Mouse (Mus musculus): ENCODE data around the gene Poglut1. TPM values are rescaled to one million over a fixed set of nuclear protein-coding genes. Genes with fewer than 3 reads are reported as not detected.

Gene Poglut1
- polyA plus RNA-seq, 1 experiment from 2014 or later, result 30.4 TPM

DNA sequence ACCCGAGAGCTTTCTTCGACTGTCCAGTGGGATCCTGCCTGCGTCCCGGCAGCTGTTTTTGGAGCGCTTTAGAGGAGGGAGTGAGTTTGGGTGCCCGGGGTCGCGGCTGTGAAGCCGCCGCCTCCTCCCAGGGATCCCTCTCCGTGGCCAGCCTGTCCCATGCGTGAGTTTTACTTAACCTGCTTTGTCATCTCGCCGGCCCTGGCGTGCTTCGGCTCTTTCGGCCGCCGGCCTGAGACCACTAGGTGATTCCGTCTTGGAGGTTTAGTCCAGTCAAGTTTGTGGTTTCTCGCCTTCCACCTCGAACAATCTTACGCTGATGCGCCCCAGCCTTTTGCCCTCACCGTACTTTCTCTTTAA, 12.9 kb upstream of the Poglut1 start:
- Histone ChIP-seq H3K36me3 (ENCODE audit: control insufficient read depth, insufficient read depth, low read length) (peaks cover 28% of the 10 kb centered on the region), H3K4me2 (ENCODE audit: low read length) (peak overlapping the region; percentile 82), H3K27me3 (ENCODE audit: control insufficient read depth, insufficient read depth, low read length) (no peaks in the 10 kb centered on the region; the same call in 1 of the 2 replicates), H3K9me3 (ENCODE audit: control insufficient read depth, low read length) (no peaks in the 10 kb centered on the region), H3K4me1 (ENCODE audit: control insufficient read depth in 2 of 2, insufficient read depth in 2 of 2, low read length in 2 of 2) (peaks cover 2 to 9% of the 10 kb centered on the region in 2 experiments; a peak in 2 of 4 replicates), H3K4me3 (ENCODE audit: control insufficient read depth in 1 of 2, insufficient read depth in 1 of 2, low read depth in 1 of 2, low read length in 2 of 2) (peak overlapping the region; percentile 92 to 94), H3K27ac (replicated peaks in 1 of 2; ENCODE audit: control insufficient read depth in 1 of 2, insufficient read depth in 1 of 2, low read depth in 2 of 2, low read length in 2 of 2) (peak overlapping the region; percentile 76 to 84), H3K9ac (ENCODE audit: low read length) (peak overlapping the region; percentile 88)
- ATAC-seq (ENCODE audit: insufficient number of reproducible peaks, insufficient read depth, low FRiP score, low read depth), result peak; percentile 62; the same call in 1 of the 2 replicates
- 0% methylated on average over 25 of the region's 25 CpGs for WGBS

DNA sequence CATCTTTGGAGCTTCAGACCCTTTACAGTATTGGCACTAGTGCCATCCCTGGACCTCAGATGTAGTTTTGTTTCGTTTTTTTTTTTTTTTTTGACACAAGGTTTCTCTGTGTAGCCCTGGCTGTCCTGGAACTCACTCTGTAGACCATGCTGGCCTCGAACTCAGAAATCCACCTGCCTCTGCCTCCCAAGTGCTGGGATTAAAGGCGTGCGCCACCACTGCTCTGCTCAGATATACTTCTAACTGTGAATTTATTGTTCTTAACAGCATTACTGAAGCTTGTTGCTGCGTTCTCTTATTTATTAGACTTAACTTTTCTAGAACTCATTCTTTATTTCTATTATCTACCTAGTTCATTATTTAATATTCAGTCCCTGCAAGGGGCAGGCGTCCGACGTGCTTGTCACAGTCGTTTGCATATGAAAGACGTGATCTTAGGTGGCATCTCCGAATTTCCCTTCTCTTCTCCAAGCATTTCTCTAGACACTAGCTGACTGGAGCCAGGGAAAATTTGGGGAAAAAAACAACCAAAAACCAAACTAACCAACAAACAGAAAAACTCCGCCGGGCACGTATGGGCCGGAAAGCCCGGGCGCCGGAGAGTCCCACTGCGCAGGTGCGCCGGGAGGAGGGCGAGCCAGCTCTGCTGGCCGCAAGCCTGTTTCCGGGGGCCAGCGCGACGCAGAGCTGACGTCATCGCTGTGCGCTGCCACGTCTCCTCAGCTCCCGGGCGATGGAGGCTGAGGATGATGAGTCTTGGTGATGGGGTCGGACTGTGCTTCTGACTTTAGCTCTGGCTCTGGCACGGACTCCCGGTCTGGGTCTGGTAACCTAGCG, 12.3 kb upstream of the Poglut1 start:
- peak; percentile 92 for ATAC-seq (ENCODE audit: insufficient number of reproducible peaks, insufficient read depth, low FRiP score, low read depth)
- 6% methylated on average over 37 of the region's 37 CpGs for WGBS

DNA sequence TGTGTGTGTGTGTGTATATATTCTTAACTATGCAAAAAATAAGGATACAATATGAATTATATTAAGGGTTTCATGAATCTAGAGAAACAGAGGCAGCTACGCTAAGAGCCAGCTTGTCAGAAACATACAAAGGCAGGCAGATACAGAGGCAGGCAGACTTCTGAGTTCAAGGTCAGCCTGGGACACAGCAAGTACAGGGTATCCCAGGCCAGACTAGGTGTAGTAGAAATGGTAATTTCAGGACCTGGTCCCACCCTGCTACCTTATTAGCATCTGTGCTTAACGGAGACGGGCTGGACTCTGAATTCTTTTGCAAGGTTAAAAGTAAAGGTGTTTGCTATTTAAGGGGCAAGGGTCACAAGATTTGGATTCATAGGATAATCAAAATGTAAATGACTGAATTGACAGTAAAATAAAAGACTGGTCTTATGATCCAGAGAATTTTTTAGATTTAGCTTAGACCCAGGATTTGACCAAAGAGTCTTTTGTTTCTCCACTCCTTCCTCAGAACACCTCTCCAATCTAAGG, 8.2 kb upstream of the Poglut1 start, which contains the start of gene Tmem39a:
TSS of gene Tmem39a (plus strand) at position 478 of the 528 bp plus-strand sequence.
- H3K4me3 ChIP-seq (ENCODE audit: control insufficient read depth in 1 of 2, insufficient read depth in 1 of 2, low read depth in 1 of 2, low read length in 2 of 2), result no peak within 1 kb of the TSS
- H3K36me3 ChIP-seq (ENCODE audit: control insufficient read depth, insufficient read depth, low read length), result no peaks in the 10 kb centered on the region
- H3K4me2 ChIP-seq (ENCODE audit: low read length), result no peak within 1 kb of the TSS
- 68% methylated on average over 3 of the region's 3 CpGs for WGBS
- no peak within 1 kb of the TSS for H3K9ac ChIP-seq (ENCODE audit: low read length)
- H3K27ac ChIP-seq (replicated peaks in 1 of 2; ENCODE audit: control insufficient read depth in 1 of 2, insufficient read depth in 1 of 2, low read depth in 2 of 2, low read length in 2 of 2), result no peak within 1 kb of the TSS
- H3K9me3 ChIP-seq (ENCODE audit: control insufficient read depth, low read length), result no peaks in the 10 kb centered on the region
- H3K27me3 ChIP-seq (ENCODE audit: control insufficient read depth, insufficient read depth, low read length), result peaks cover 3% of the 10 kb centered on the region; the same call in 1 of the 2 replicates
- H3K4me1 ChIP-seq (ENCODE audit: control insufficient read depth in 2 of 2, insufficient read depth in 2 of 2, low read length in 2 of 2), result peaks cover 0 to under 1% of the 10 kb centered on the region in 2 experiments; a peak in 1 of 4 replicates
- ATAC-seq (ENCODE audit: insufficient number of reproducible peaks, insufficient read depth, low FRiP score, low read depth), result no peak

More for the DNA sequence above, 12.3 kb upstream of the Poglut1 start:
- peaks cover 23% of the 10 kb centered on the region for H3K36me3 ChIP-seq (ENCODE audit: control insufficient read depth, insufficient read depth, low read length)
- H3K9me3 ChIP-seq (ENCODE audit: control insufficient read depth, low read length), result no peaks in the 10 kb centered on the region
- H3K27ac ChIP-seq (replicated peaks in 1 of 2; ENCODE audit: control insufficient read depth in 1 of 2, insufficient read depth in 1 of 2, low read depth in 2 of 2, low read length in 2 of 2), result peak overlapping the region; percentile 76 to 84
- H3K9ac ChIP-seq (ENCODE audit: low read length), result peak overlapping the region; percentile 88
- H3K4me3 ChIP-seq (ENCODE audit: control insufficient read depth in 1 of 2, insufficient read depth in 1 of 2, low read depth in 1 of 2, low read length in 2 of 2), result peak overlapping the region; percentile 92 to 94
- H3K27me3 ChIP-seq (ENCODE audit: control insufficient read depth, insufficient read depth, low read length), result no peaks in the 10 kb centered on the region; the same call in 1 of the 2 replicates
- peaks cover 2 to 9% of the 10 kb centered on the region in 2 experiments; a peak in 2 of 4 replicates for H3K4me1 ChIP-seq (ENCODE audit: control insufficient read depth in 2 of 2, insufficient read depth in 2 of 2, low read length in 2 of 2)
- peak overlapping the region; percentile 82 for H3K4me2 ChIP-seq (ENCODE audit: low read length)

DNA sequence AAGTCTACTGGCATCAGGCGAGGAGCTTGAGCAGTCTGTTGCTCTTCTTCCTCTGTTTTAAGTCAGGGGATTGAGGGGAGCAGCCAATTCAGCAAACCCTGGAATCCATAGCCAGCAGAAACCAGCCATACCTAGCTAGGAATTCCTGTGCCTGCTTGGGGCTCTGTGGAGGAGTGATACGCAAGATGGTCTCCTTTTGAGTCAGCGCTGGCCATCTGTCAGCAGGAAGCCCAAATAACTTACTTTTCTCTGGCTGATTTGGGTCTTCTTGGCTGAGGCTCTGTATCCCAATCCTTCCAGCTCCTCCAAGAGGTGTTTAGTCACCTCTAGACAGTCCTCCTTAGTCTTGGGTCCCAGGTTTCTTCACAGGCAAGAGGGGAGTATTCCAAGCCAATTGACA, 5.9 kb upstream of the Poglut1 start:
- Histone ChIP-seq H3K27ac (replicated peaks in 1 of 2; ENCODE audit: control insufficient read depth in 1 of 2, insufficient read depth in 1 of 2, low read depth in 2 of 2, low read length in 2 of 2) (no peak overlapping the region), H3K4me3 (ENCODE audit: control insufficient read depth in 1 of 2, insufficient read depth in 1 of 2, low read depth in 1 of 2, low read length in 2 of 2) (no peak overlapping the region), H3K27me3 (ENCODE audit: control insufficient read depth, insufficient read depth, low read length) (peaks cover 8% of the 10 kb centered on the region; the same call in 1 of the 2 replicates), H3K4me1 (ENCODE audit: control insufficient read depth in 2 of 2, insufficient read depth in 2 of 2, low read length in 2 of 2) (no peaks in the 10 kb centered on the region), H3K9me3 (ENCODE audit: control insufficient read depth, low read length) (no peaks in the 10 kb centered on the region), H3K4me2 (ENCODE audit: low read length) (no peak overlapping the region), H3K9ac (ENCODE audit: low read length) (no peak overlapping the region), H3K36me3 (ENCODE audit: control insufficient read depth, insufficient read depth, low read length) (no peaks in the 10 kb centered on the region)
- WGBS, result 77% methylated on average over 3 of the region's 3 CpGs
- no peak for ATAC-seq (ENCODE audit: insufficient number of reproducible peaks, insufficient read depth, low FRiP score, low read depth)

DNA sequence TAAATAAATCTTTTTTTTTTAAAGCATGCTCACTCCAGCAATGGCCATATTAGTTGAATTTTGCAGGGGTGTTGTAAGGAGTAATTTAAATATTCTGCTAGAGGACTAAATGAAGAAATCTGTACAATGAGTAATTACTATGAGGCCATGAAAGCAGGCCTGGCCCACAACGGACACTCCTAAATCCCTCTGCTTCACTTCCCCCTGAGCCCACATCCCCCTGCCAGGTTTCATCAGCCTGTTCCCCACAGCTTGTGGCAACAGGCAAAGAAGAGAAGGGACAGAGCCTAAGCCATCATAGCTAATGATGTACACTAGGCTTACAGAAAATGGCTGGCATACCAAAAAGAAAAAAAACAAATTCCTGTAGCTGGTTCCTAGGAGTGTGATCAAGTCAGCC, 2.1 kb downstream of the Poglut1 start:
- H3K9ac ChIP-seq (ENCODE audit: low read length), result no peak overlapping the region
- no peak for ATAC-seq (ENCODE audit: insufficient number of reproducible peaks, insufficient read depth, low FRiP score, low read depth)
- H3K4me1 ChIP-seq (ENCODE audit: control insufficient read depth in 2 of 2, insufficient read depth in 2 of 2, low read length in 2 of 2), result peaks cover 0 to 9% of the 10 kb centered on the region in 2 experiments; a peak in 3 of 4 replicates
- peaks cover 44% of the 10 kb centered on the region for H3K36me3 ChIP-seq (ENCODE audit: control insufficient read depth, insufficient read depth, low read length)
- no peak overlapping the region for H3K4me3 ChIP-seq (ENCODE audit: control insufficient read depth in 1 of 2, insufficient read depth in 1 of 2, low read depth in 1 of 2, low read length in 2 of 2)
- no peak overlapping the region for H3K27ac ChIP-seq (replicated peaks in 1 of 2; ENCODE audit: control insufficient read depth in 1 of 2, insufficient read depth in 1 of 2, low read depth in 2 of 2, low read length in 2 of 2)
- no peak overlapping the region for H3K4me2 ChIP-seq (ENCODE audit: low read length)
- 90% methylated on average over 1 of the region's 1 CpGs for WGBS
- H3K9me3 ChIP-seq (ENCODE audit: control insufficient read depth, low read length), result no peaks in the 10 kb centered on the region
- H3K27me3 ChIP-seq (ENCODE audit: control insufficient read depth, insufficient read depth, low read length), result 0 out of 2 replicates have a peak, but pooled peaks cover 1% of the 10 kb centered on the region

DNA sequence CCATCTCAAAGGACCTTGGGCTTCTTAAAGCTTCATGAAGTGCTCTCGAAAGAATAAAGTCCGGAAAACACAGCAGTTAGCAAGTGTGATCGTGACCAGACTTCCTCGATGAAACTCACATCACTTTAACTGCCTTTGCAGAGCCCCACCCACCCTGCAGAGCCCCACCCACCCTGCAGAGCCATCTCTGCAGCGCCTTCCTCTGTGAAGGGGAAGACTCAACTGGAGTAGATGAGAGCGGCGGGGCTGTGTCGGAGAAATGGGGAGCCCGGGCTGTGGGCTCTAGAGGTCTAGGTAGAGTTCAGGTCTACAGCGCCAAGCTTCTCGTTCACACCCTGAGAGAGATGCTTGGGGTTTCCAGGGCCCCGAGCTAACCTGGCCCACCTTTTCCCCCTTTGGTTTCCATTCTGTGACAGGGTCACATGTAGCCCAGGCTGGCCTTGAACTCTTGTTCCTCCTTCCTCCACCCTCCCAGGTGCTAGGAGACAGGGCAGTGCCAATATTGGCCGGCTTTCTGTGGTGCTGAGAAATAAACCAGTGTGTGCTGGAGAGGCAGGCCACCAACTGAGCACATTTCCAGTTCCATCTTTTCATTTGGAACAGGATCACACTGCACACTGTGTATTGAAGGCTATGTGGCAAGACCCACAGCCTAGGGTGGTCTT, 11.2 kb downstream of the Poglut1 start:
- WGBS, result 86% methylated on average over 13 of the region's 13 CpGs
- no peak overlapping the region for H3K4me3 ChIP-seq (ENCODE audit: control insufficient read depth in 1 of 2, insufficient read depth in 1 of 2, low read depth in 1 of 2, low read length in 2 of 2)
- no peaks in the 10 kb centered on the region for H3K9me3 ChIP-seq (ENCODE audit: control insufficient read depth, low read length)
- peaks cover 62% of the 10 kb centered on the region for H3K36me3 ChIP-seq (ENCODE audit: control insufficient read depth, insufficient read depth, low read length)
- H3K9ac ChIP-seq (ENCODE audit: low read length), result no peak overlapping the region
- H3K4me2 ChIP-seq (ENCODE audit: low read length), result no peak overlapping the region
- no peaks in the 10 kb centered on the region for H3K27me3 ChIP-seq (ENCODE audit: control insufficient read depth, insufficient read depth, low read length)
- ATAC-seq (ENCODE audit: insufficient number of reproducible peaks, insufficient read depth, low FRiP score, low read depth), result no peak
- no peak overlapping the region for H3K27ac ChIP-seq (replicated peaks in 1 of 2; ENCODE audit: control insufficient read depth in 1 of 2, insufficient read depth in 1 of 2, low read depth in 2 of 2, low read length in 2 of 2)
- H3K4me1 ChIP-seq (ENCODE audit: control insufficient read depth in 2 of 2, insufficient read depth in 2 of 2, low read length in 2 of 2), result no peaks in the 10 kb centered on the region

DNA sequence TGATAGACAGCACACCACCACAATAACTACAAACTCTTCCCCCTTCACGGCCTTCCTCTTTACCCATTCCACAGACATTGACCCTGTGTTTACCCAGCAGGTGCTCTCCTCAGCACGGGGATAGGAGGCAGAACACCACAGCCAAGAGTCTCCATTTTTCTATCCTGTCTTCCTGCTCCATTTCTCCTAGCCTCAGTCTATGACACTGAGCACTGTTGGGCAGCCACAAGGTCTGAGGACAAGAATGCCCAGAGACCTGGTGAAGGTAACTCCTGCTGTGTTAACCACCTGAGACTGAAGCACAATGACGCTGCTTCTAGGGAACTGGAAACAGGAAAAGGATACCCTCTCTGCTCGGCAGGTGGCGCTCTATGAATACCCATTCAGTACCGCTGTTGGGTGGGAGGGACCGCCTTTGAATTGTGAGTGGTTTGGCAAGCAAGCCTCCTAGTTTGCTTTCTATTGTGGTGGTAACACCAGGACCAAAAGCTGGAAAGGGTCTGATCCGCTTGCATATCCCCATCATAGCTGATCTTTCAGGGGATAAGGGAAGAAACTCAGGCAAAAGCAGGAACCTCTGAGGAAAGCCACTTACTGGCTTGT, 13.4 kb downstream of the Poglut1 start:
- H3K9me3 ChIP-seq (ENCODE audit: control insufficient read depth, low read length), result no peaks in the 10 kb centered on the region
- no peak overlapping the region for H3K27ac ChIP-seq (replicated peaks in 1 of 2; ENCODE audit: control insufficient read depth in 1 of 2, insufficient read depth in 1 of 2, low read depth in 2 of 2, low read length in 2 of 2)
- WGBS, result 45% methylated on average over 8 of the region's 8 CpGs
- H3K36me3 ChIP-seq (ENCODE audit: control insufficient read depth, insufficient read depth, low read length), result peaks cover 58% of the 10 kb centered on the region
- H3K27me3 ChIP-seq (ENCODE audit: control insufficient read depth, insufficient read depth, low read length), result no peaks in the 10 kb centered on the region
- no peak overlapping the region for H3K9ac ChIP-seq (ENCODE audit: low read length)
- H3K4me3 ChIP-seq (ENCODE audit: control insufficient read depth in 1 of 2, insufficient read depth in 1 of 2, low read depth in 1 of 2, low read length in 2 of 2), result no peak overlapping the region
- H3K4me1 ChIP-seq (ENCODE audit: control insufficient read depth in 2 of 2, insufficient read depth in 2 of 2, low read length in 2 of 2), result no peaks in the 10 kb centered on the region
- H3K4me2 ChIP-seq (ENCODE audit: low read length), result no peak overlapping the region
- ATAC-seq (ENCODE audit: insufficient number of reproducible peaks, insufficient read depth, low FRiP score, low read depth), result no peak
